Mouse (Mus musculus) megakaryocyte-erythroid progenitor cell, adult 5-6 weeks (primary cell): ENCODE results near the gene Usf3. TPM values are rescaled to one million over a fixed set of nuclear protein-coding genes. Genes with fewer than 3 reads are reported as not detected.

Experiments used
- ATAC-seq: replicated peaks from 2 replicates; pipeline ENCODE4 v1.8.0; 2016; ENCODE audit warnings: mild to moderate bottlenecking, inconsistent platforms; ENCODE audit not compliant: severe bottlenecking, poor library complexity, low FRiP score, low TSS enrichment
- total RNA-seq, 2 experiments: library from RNA; stranded (forward) in 1 of 2; stranded (reverse) in 1 of 2; fragments of 200-1000, 215-1000 nt in 1 of 2; fragments of >200 nt in 1 of 2; fragmentation: Nextera tagmentation in 1 of 2; gene quantifications; 2 replicates each; pipeline ENCODE4 v1.2.3; 2014 to 2017

Usf3 gene
- total RNA-seq, 2 experiments from 2014 or later, result 17.2 to 42.8 TPM

GRCm38 (mm10) chr16:44172297-44173154 lies 520 bp upstream of the Usf3 start:
- peak; percentile 94 for ATAC-seq

- ATAC-seq, result no peak
These were observed 1.0 kb downstream of the Usf3 start for GRCm38 (mm10) chr16:44173966-44174530.

- ATAC-seq, result no peak
These were observed 2.0 kb downstream of the Usf3 start for GRCm38 (mm10) chr16:44175001-44175400.

GRCm38 (mm10) chr16:44176511-44176910 lies 3.5 kb downstream of the Usf3 start:
- no peak for ATAC-seq

- no peak for ATAC-seq
These were observed 5.5 kb downstream of the Usf3 start for GRCm38 (mm10) chr16:44178555-44178954.

GRCm38 (mm10) chr16:44182597-44182996 lies 9.6 kb downstream of the Usf3 start:
- ATAC-seq, result no peak

- no peak for ATAC-seq
These were observed 11.7 kb downstream of the Usf3 start for GRCm38 (mm10) chr16:44184769-44185168.

GRCm38 (mm10) chr16:44187172-44187571 lies 14.1 kb downstream of the Usf3 start:
- ATAC-seq, result no peak

- no peak for ATAC-seq
These were observed 15.7 kb downstream of the Usf3 start for GRCm38 (mm10) chr16:44188766-44189165.

GRCm38 (mm10) chr16:44190032-44190431 lies 17.0 kb downstream of the Usf3 start:
- peak; percentile 59; the same call in 1 of the 2 replicates for ATAC-seq

- ATAC-seq, result no peak
These were observed 17.9 kb downstream of the Usf3 start for GRCm38 (mm10) chr16:44190968-44191367.

GRCm38 (mm10) chr16:44199066-44199703 lies 26.1 kb downstream of the Usf3 start:
- no peak for ATAC-seq

- no peak for ATAC-seq
These were observed 27.1 kb downstream of the Usf3 start for GRCm38 (mm10) chr16:44200146-44200545.

- no peak for ATAC-seq
These were observed 31.3 kb downstream of the Usf3 start for GRCm38 (mm10) chr16:44204331-44204730.

GRCm38 (mm10) chr16:44205973-44206372 lies 32.9 kb downstream of the Usf3 start:
- ATAC-seq, result no peak

GRCm38 (mm10) chr16:44210156-44211053 lies 37.4 kb downstream of the Usf3 start:
- peak; percentile 41; the same call in 1 of the 2 replicates for ATAC-seq

GRCm38 (mm10) chr16:44211054-44211414 lies 38.0 kb downstream of the Usf3 start:
- ATAC-seq, result no peak

GRCm38 (mm10) chr16:44212703-44213102 lies 39.7 kb downstream of the Usf3 start:
- ATAC-seq, result no peak

GRCm38 (mm10) chr16:44215513-44215912 lies 42.5 kb downstream of the Usf3 start:
- ATAC-seq, result no peak

- ATAC-seq, result no peak
These were observed 43.4 kb downstream of the Usf3 start for GRCm38 (mm10) chr16:44216417-44216816.
